Mouse (Mus musculus) sigmoid colon, adult 10 weeks (tissue): ENCODE data around the gene Cd2ap. TPM values are rescaled to one million over a fixed set of nuclear protein-coding genes. Genes with fewer than 3 reads are reported as not detected.

Experiments used
- polyA plus RNA-seq: library from polyadenylated mRNA; stranded (reverse); fragments of 350-450 nt; fragmentation: Illumina TruSeq; extraction: RNeasy Lipid Tissue Mini Kit (QIAGEN cat#74804); gene quantifications from one replicate; pipeline ENCODE4 v1.2.3, GENCODE M21; 2014; ENCODE audit warnings: low read depth, low replicate concordance

The Cd2ap gene
- polyA plus RNA-seq = 451 TPM

DNA sequence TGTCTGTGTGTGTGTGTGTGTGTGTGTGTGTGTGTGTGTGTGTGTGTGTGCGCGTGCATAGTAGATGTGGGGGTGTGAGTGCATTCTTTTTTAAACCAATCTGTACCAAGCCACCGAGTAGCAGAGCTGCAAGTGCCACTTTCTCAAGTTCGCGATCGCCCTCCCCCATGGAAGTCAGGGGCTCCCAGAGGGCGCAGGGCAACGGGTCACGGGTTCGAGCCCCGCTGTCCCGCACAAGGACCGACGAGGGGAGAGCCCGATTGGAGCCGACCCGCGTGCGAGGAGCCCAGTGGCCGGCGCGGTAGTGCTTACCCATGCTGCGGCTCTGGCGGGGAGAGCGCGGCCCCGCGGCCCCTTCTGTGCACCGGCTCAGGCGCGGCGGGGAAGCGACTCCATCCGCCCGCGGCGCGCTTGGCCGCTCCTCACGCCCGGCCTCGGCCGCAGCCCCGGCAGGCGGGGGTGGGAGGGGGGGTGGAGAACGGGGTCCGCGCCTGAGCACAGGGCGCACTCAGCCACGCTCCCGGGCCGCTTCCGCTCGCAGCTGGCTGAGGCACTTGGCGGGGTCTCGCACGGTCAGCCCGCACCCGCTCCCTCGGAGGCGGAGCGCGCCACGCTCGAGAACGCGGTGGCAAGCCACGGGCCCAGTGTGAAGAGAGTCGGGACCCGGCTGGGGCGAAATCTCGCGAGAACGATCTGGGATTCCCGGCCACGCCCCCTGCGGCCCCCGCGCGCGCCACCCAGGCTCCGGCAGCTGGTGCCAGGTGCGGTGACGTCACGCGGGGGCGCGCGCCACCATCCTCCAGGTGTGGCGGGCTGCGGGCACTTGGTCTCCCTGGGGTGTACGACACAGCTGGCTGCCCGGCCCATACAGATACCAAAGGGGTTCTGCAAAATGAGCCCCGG, at the start of gene Cd2ap:
Gene Cd2ap (minus strand): TSS at position 665 of the 903 bp plus-strand sequence.

Other genes with a start within 250 kb of the Cd2ap start
- gene Adgrf4, start 184.4 kb downstream of the Cd2ap start, polyA plus RNA-seq = 0.16 TPM
- 0.16 TPM for gene Adgrf2, start 134.5 kb downstream of the Cd2ap start, polyA plus RNA-seq
- 76.7 TPM for gene Tnfrsf21, start 139.9 kb upstream of the Cd2ap start, polyA plus RNA-seq